Mouse (Mus musculus) stomach, embryonic 14.5 days (tissue): ENCODE measurements around the gene Spata2l. TPM values are rescaled to one million over a fixed set of nuclear protein-coding genes. Genes with fewer than 3 reads are reported as not detected.

ENCODE experiments used
- ATAC-seq: fragments of 200-750 bp; cut with Nextera tagmentation; 2 replicates; pipeline ENCODE4 v1.8.0; 2017; ENCODE audit warnings: low read depth, moderate TSS enrichment; ENCODE audit not compliant: insufficient number of reproducible peaks, insufficient read depth, low FRiP score
- H3K27ac ChIP-seq: fragments of 300-500 bp; sonication (generic); 2 replicates; pipeline ENCODE4 v1.5.1; 2014; ENCODE audit warnings: mild to moderate bottlenecking, low read length, moderate library complexity, mixed read lengths
- H3K27me3 ChIP-seq: fragments of 300-500 bp; sonication (generic); 2 replicates; pipeline ENCODE4 v1.6.1; 2014; ENCODE audit warnings: low read length, control low read depth, mixed read lengths; ENCODE audit not compliant: control insufficient read depth, insufficient read depth
- H3K36me3 ChIP-seq: fragments of 300-500 bp; sonication (generic); 2 replicates; pipeline ENCODE4 v1.6.1; 2014; ENCODE audit warnings: mild to moderate bottlenecking, control low read depth, low read length, moderate library complexity, mixed read lengths; ENCODE audit not compliant: control insufficient read depth, insufficient read depth
- H3K4me1 ChIP-seq: fragments of 300-500 bp; sonication (generic); 2 replicates; pipeline ENCODE4 v1.6.1; 2014; ENCODE audit warnings: low read length, control low read depth, mixed read lengths; ENCODE audit not compliant: control insufficient read depth, insufficient read depth
- H3K4me2 ChIP-seq: fragments of 300-500 bp; sonication (generic); replicated peaks from 2 replicates; pipeline ENCODE4 v1.6.1; 2014; ENCODE audit warnings: low read depth, low read length, control low read depth
- H3K4me3 ChIP-seq: fragments of 300-500 bp; sonication (generic); 2 replicates; pipeline ENCODE4 v1.5.1; 2014; ENCODE audit warnings: low read depth, low read length, control low read depth
- H3K9ac ChIP-seq: fragments of 300-500 bp; sonication (generic); replicated peaks from 2 replicates; pipeline ENCODE4 v1.6.1; 2014; ENCODE audit warnings: low read depth, mild to moderate bottlenecking, control low read depth, low read length, moderate library complexity, mixed read lengths
- H3K9me3 ChIP-seq: fragments of 300-500 bp; sonication (generic); 2 replicates; pipeline ENCODE4 v1.6.1; 2016; ENCODE audit warnings: low read depth, low read length, control low read depth; ENCODE audit not compliant: control insufficient read depth
- WGBS: fragments of 180-500 bp; shearing (Covaris S2); extraction: QIAGEN DNeasy Blood & Tissue Kit; methylation state at CpG from one replicate; pipeline ENCODE4 v1.1.7; 2014; 5-methylcytosine and 5-hydroxymethylcytosine counted together
- polyA plus RNA-seq: library from polyadenylated mRNA; unstranded; fragments of >200 nt; fragmentation: Nextera tagmentation; extraction: Ambion mirVana; gene quantifications from 2 replicates; pipeline ENCODE4 v1.2.1, GENCODE M21; 2014

Gene Spata2l
- polyA plus RNA-seq, 1 experiment from 2014 or later, result 4.1 TPM

GRCm38 (mm10) chr8:123228416-123228815, 7.6 kb downstream of the Spata2l start:
- H3K36me3 ChIP-seq, result peaks cover 27% of the 10 kb centered on the region
- H3K9me3 ChIP-seq, result no peaks in the 10 kb centered on the region
- no peak for ATAC-seq
- no peak overlapping the region for H3K4me2 ChIP-seq
- no peak overlapping the region for H3K27ac ChIP-seq
- no peaks in the 10 kb centered on the region for H3K27me3 ChIP-seq
- H3K4me1 ChIP-seq, result peaks cover 9% of the 10 kb centered on the region
- 95% methylated on average over 1 of the region's 1 CpGs for WGBS
- no peak overlapping the region for H3K9ac ChIP-seq
- no peak overlapping the region for H3K4me3 ChIP-seq

GRCm38 (mm10) chr8:123224278-123225266, 11.5 kb downstream of the Spata2l start, which contains the start of gene Cdk10:
Gene Cdk10, plus strand, starts transcription at chr8:123224842.
- Histone ChIP-seq H3K9me3 (no peaks in the 10 kb centered on the region), H3K27me3 (no peaks in the 10 kb centered on the region), H3K4me3 (peak within 1 kb of the TSS; percentile 90), H3K4me1 (peaks cover 9% of the 10 kb centered on the region), H3K4me2 (peak within 1 kb of the TSS; percentile 91), H3K27ac (peak within 1 kb of the TSS; percentile 85), H3K36me3 (peaks cover 24% of the 10 kb centered on the region), H3K9ac (peak within 1 kb of the TSS; percentile 88)
- 2% methylated on average over 59 of the region's 59 CpGs for WGBS
- peak; percentile 91 for ATAC-seq

GRCm38 (mm10) chr8:123220917-123221316, 15.1 kb downstream of the Spata2l start:
- Histone ChIP-seq H3K4me3 (no peak overlapping the region), H3K27ac (no peak overlapping the region), H3K9me3 (no peaks in the 10 kb centered on the region), H3K4me2 (no peak overlapping the region), H3K9ac (no peak overlapping the region), H3K27me3 (no peaks in the 10 kb centered on the region), H3K36me3 (no peaks in the 10 kb centered on the region), H3K4me1 (peaks cover 9% of the 10 kb centered on the region)
- no peak for ATAC-seq
- 71% methylated on average over 1 of the region's 1 CpGs for WGBS

GRCm38 (mm10) chr8:123215430-123215829, 20.6 kb downstream of the Spata2l start:
- Histone ChIP-seq H3K27ac (no peak overlapping the region), H3K9ac (no peak overlapping the region), H3K36me3 (no peaks in the 10 kb centered on the region), H3K4me2 (no peak overlapping the region), H3K9me3 (no peaks in the 10 kb centered on the region), H3K27me3 (no peaks in the 10 kb centered on the region), H3K4me3 (no peak overlapping the region), H3K4me1 (peaks cover 10% of the 10 kb centered on the region)
- no peak for ATAC-seq
- 81% methylated on average over 3 of the region's 3 CpGs for WGBS

- Histone ChIP-seq H3K36me3 (peaks cover 8% of the 10 kb centered on the region), H3K9me3 (no peaks in the 10 kb centered on the region), H3K4me1 (peaks cover 10% of the 10 kb centered on the region), H3K4me3 (peak overlapping the region; percentile 96), H3K27me3 (no peaks in the 10 kb centered on the region), H3K9ac (peak overlapping the region; percentile 22), H3K4me2 (peak overlapping the region; percentile 57), H3K27ac (no peak overlapping the region)
- ATAC-seq, result no peak; the same call in 1 of the 2 replicates
- WGBS, result 14% methylated on average over 22 of the region's 22 CpGs
These were observed 22.8 kb downstream of the Spata2l start for GRCm38 (mm10) chr8:123213118-123213772.

- H3K4me1 ChIP-seq, result peaks cover 10% of the 10 kb centered on the region
- peaks cover 16% of the 10 kb centered on the region for H3K36me3 ChIP-seq
- under 1% methylated on average over 71 of the region's 76 CpGs for WGBS
- no peaks in the 10 kb centered on the region for H3K9me3 ChIP-seq
- peak within 1 kb of the TSS; percentile 96 for H3K4me3 ChIP-seq
- ATAC-seq, result peak; percentile 95
- H3K27ac ChIP-seq, result peak within 1 kb of the TSS; percentile 39; the same call in 1 of the 2 replicates
- no peaks in the 10 kb centered on the region for H3K27me3 ChIP-seq
- peak within 1 kb of the TSS; percentile 95 for H3K9ac ChIP-seq
- H3K4me2 ChIP-seq, result peak within 1 kb of the TSS; percentile 89
These were observed 23.5 kb downstream of the Spata2l start, which contains the start of the genes Chmp1a and Spata33 for GRCm38 (mm10) chr8:123212321-123213117. Gene Chmp1a, minus strand, starts transcription at chr8:123212763. Gene Spata33, plus strand, starts transcription at chr8:123212832.

- H3K36me3 ChIP-seq, result peaks cover 20% of the 10 kb centered on the region
- peak overlapping the region; percentile 89 for H3K4me2 ChIP-seq
- no peak for ATAC-seq
- peak overlapping the region; percentile 96 for H3K4me3 ChIP-seq
- H3K27ac ChIP-seq, result peak overlapping the region; percentile 39; the same call in 1 of the 2 replicates
- WGBS, result 41% methylated on average over 10 of the region's 10 CpGs
- no peaks in the 10 kb centered on the region for H3K27me3 ChIP-seq
- H3K9me3 ChIP-seq, result no peaks in the 10 kb centered on the region
- H3K4me1 ChIP-seq, result peaks cover 10% of the 10 kb centered on the region
- H3K9ac ChIP-seq, result peak overlapping the region; percentile 95
These were observed 24.2 kb downstream of the Spata2l start for GRCm38 (mm10) chr8:123211876-123212275.

GRCm38 (mm10) chr8:123203571-123203970, 32.5 kb downstream of the Spata2l start:
- Histone ChIP-seq H3K9ac (no peak overlapping the region), H3K36me3 (peaks cover 24% of the 10 kb centered on the region), H3K4me1 (no peaks in the 10 kb centered on the region), H3K9me3 (no peaks in the 10 kb centered on the region), H3K4me2 (no peak overlapping the region), H3K4me3 (no peak overlapping the region), H3K27me3 (no peaks in the 10 kb centered on the region), H3K27ac (no peak overlapping the region)
- ATAC-seq, result no peak
- 79% methylated on average over 3 of the region's 3 CpGs for WGBS
